Mouse (Mus musculus) ovary, postnatal 14 days (tissue): Measurements from ENCODE around the gene Gm44596.

Experiments used
- DNase-seq: peaks from one replicate; pipeline ENCODE4 v3.0.0; 2022; ENCODE audit warnings: low spot score

Gm44596 gene

DNA sequence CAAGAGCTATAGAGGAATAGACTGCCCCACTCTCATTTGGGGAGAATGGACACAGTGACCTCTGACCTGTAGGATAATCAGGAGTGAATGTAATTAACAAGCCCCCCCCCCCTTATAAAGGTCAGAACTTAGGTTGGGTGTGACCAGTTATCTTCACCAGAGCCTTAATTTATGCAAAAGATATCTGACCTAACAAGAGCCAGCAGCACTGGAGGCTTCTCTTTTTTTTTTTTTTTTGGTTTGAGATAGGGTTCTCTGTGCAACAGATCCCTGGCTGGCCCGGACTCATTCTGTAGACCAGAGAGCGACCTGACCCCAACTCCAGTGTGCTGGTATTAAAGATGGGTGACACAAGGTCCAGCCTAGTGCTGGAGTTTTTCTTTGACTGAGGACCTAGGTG, 54.0 kb downstream of the Gm44596 start:
- no peak for DNase-seq

DNA sequence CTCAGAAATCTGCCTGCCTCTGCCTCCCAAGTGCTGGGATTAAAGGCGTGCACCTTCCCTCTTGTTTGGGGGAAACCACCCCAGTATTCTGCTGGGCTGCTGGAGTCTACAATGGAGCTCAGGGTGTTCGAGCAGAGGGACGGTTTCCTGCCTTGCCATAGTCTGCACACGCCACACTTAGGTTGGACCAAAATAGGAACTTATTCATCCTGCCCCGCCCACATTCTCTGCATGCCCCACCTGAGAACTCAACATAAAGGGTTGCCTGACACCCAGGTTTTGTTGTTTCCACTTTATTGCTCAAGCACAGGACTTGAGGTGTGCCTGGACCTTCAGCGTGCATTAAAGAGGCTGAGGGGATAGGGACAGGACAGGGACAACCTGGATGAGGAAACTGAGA, 54.5 kb downstream of the Gm44596 start:
- no peak for DNase-seq

DNA sequence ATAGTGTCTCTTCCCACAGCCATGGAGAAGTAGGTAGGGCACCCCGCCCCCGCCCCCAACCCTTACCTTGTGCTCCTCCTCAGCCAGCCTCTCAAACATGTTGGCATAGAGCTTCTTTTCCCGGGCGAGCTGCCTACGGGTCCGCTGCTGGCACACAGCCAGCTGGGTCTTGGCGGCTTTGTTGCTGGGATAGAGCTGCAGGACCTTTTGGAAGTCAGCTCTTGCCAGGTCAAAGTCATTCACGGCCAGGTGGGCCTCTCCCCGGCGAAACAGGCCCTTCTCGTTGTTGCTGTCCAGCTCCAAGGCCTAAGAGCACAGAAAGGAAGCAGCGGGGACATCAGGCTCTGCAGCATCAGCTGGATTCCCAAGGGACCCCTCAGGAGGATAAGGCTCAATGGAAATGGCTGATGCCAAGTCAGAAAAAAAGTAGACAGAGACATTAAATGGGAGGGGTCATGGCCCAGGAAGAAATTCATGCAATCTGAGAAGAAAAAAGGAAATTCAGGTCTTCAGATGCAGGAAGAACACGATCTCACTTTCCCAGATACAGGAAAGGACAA, 57.1 kb downstream of the Gm44596 start:
- no peak for DNase-seq

DNA sequence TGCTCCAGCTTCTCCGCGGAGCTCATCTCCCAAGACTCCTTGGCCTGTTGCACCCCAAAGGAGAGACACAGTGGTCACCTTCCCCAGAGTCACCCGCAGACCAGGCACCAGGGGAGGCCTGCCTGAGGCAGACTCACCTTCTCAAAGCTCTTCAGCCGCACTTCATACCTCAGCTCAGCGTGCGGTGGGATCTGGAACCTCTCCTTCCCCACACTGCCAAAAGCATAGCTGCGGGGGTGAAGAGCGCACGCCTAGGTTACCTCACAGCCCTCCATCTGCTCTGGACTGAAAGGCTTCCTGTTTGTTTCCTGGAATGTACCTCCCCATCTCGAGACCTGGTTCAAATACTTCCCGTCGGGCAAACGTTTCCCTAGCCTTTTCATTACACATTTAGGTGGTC, 58.3 kb downstream of the Gm44596 start:
- no peak for DNase-seq

DNA sequence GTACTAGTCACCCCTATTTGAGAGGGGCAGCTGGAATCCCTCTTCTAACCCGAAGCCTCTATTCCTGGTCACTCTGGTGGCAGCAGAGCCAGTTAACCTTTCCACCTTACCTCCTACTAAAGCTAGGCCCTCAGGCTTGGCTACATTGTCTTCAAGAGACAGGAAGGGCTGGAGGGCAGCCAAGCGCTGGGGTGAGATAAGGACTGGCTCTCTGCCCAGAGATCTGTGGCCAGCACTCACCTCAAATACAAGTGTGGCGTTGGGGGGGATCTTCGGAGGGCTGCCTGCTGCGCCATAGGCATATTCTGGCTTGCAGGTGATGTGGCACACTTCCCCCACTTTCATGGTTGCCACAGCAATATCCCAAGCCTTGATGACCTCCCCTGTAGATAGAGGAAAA, 60.2 kb downstream of the Gm44596 start:
- peak; percentile 62 for DNase-seq

DNA sequence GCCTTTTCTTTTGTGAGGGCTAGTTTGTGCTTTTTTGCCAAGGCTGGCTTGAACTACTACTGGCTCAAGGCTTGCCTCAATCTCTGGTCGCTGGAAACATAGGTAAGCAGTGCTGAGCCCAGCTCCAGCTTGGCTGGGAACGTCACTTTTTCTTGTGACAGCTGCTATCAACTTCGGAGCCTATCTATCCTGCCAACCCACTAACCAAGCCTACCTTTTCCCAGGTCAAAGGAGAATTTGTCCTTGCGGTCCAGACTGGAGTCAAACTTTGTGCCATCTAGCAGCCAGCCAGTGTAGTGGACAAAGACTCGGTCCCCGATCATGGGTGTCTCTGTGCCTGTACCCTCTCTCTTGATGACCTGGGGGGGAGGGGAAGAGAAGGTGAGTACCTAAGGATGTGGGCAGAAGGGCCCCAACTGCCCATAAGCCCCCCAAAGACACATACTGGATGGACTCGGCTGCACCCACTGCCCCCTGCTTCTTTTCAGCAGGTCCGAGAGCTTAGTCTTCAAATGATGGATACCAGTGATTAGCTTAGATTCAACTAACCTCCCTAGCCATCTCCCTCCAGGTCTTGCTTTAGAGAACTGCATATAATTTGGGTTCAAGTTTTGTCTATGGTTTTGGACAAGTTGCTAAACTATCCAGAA, 61.2 kb downstream of the Gm44596 start:
- no peak for DNase-seq

DNA sequence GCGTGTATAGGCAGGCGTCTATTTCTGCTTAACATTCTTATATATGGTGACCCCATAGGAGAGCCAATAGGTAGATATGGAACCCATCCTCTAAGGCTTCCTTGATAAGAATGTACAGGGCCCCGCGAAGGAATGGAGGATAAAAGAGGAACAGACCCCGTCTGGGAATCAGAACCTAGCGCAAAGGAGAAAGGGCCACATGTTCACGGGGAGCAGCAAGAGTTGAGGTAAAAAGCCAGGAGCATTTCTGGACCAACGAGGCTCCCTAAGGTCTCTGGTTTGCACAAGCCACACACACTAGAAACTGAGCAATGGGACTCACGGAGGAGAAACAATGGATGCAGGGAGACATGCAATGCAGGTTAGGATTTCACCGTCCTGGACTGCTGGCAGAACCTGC, 62.0 kb downstream of the Gm44596 start:
- no peak for DNase-seq

DNA sequence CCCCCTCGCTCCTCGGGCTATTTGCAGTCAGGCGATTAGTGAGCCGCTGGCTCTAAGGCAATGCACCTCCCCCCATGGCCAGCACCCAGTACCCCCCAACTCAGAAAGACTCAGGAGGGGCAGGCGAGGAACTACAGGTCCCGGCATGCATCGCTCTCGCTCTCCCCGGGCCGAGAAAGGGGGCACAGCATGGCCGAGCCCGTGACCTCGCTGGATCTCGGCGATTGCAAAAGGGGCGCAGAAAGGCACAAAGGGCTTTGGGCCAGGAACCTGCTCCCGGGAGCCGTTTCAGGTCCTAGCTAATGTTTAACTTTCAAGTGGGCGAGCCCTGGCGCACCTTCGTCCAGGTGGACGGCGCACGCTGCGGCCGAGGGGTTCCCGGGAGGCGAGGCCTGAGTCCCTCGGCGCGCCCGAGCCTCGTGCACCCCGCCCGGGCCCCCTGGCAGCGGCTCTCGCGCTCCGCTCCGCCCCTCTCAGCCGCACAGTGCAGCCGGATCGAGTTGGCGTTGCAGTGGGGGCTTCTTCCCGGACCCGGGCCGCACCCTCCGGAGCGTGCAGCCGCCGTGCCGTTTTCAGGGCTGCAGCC, 62.5 kb downstream of the Gm44596 start:
- DNase-seq, result peak; percentile 61

DNA sequence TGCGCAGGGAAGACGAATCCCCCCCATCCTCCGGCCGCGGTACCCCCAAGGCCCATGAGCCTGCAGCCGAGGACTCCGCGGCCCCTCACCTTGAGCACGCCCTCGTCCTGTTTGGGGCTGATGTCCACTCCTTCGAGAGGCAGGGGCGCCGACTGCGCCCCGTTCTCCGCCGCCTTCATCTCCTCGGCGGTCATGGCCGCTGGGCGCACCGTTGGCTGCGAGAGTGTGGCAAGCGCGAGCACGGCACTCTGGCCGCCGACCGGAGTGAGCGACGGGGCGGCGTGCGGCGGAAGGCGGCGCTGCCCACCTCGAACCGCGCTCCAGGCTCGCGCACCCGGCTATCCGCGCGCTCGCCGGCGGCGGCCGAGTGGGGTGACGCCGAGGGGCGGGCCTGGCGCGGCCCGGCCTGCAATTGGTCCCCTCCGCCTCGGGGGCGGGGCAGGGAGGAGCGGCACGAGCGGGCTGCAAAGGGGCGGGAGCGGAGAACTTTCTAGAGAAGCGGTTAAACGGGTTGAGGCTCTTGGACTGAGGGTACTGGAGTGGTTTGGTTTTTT, 63.1 kb downstream of the Gm44596 start, which contains the start of gene Fkbp4:
Gene Fkbp4, minus strand, starts transcription at position 361 of the 554 bp plus-strand sequence.
- peak; percentile 88 for DNase-seq

DNA sequence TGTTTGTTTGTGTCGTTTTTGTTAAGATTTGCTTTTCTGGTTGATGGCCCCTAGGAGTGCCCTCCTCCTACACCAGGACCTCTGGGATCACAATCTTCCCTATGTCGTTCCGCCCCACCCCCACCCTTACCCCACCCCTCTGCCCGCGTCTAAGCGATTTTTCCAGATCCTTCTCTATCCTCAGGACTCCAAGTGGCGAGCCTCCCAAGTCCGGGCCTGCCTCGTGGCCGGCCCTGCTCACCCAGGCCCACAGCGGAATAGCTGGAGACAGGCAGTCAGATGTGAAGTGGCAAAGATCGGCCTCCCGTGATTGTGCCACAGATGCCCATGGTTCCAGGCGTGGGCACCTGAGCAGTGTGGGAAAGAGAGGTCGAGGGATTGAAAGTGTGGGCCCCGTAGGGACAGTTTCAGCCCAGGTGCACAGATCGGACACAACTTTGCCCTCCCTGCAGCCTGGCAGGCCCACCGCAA, 63.6 kb downstream of the Gm44596 start:
- DNase-seq, result no peak

DNA sequence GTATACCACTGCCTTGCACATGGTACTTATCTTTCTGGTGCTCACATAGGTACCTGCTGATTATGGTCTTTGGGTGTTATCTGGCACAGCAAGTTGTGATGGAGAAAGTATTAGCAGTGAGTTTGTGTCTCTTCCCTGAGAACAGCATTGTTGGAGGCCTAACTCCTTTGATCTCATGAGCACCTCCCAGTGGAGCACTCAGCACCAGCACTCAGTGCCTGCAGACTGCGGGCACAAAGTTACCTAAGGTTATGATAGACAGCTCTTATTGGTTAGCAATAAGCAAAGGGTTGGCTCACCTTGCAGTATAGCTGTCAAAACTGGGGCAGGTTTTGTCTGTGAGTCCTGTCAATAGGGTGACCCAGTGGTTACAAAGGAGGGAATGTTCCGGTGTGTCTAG, 64.9 kb downstream of the Gm44596 start:
- no peak for DNase-seq

DNA sequence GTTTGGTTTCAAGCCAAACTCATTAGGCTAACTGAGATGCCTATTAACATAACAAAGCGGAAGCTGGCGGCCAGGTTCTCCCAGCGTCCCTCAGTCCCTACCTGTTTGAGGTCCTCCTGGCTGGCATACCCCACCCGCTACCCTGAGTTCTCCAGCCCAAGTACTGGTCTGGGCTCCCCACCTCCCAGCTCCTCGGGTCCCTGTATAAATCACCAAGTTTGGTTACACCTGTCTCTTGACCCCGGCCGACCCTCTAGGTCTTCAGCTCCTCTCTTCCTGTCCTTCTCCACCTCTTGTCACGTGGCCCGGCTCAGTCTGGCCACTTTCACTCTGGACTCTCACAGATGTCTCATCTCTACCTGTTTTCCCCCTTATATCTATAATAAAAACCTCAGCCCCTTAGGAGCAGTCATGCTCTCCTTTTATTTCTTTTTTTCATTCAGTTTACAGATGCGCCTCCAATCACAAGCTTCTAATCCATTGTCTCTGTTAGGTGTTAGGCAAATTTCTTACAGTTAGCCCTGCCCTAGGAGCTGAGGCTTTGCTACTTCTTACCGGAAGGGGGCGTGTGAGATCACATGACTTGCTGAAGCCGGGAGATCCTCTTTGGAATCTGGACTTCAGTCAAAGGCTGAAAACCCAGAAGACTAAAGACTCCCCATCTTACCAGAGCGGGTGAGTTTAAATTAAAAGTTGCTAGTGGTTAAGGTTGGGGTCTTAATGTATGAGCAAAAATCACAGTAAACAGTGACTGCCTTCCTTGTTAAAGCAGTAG, 70.6 kb downstream of the Gm44596 start:
- peak; percentile 54 for DNase-seq

DNA sequence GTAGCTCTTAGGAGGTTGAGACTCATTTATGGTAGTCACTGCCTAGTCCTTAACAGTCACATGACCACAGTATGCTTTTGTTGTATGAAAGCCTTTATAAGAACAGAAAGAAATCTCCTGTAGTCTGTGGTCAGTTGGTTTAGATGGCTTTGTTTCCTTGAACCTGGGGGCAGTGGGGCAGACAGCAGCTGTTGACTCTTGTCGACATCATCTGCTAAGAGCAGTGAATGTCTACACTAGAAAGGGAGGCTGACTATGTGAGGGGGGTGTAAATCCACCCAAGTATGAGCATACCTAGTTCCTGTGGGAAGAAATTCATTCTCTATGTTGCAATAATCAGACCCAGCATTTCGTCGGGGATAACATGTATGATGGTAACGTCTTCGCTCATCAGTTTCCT, 71.8 kb downstream of the Gm44596 start:
- no peak for DNase-seq

DNA sequence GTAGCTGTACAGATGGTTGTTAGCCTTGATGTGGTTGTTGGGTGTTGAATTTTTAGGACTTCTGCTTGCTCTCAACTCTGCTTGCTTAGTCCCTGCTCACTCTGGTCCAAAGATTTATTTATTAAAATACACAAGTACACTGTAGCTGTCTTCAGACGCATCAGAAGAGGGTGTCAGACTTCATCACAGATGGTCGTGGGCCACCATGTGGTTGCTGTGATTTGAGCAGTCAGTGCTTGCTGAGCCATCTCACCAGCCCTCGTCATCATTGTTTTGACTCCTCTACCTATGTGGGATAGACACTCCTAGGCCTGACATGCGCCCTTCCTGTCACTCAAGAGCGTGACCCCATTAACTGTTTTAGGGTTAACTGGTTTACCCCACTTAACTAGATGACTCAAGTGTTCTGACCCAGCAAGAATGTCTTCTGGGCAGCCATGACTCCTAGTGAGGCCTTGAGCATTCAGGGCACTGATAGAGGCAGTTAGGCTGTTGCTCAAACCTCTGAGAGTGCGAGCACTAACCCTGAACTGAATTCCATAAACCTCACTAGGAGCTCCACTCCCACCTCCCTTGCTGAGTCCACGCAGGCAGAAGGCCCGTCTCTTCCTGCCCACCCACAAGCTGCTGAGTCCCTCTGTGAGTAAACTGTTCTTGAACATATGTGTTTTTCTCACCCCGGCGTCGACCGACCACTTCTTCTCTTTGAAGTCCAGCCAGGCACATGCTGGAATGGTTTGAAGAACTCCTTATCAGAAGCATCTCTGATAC, 80.7 kb downstream of the Gm44596 start:
- no peak for DNase-seq
